18 mouse cellular contexts compared by ENCODE assay signal in the genomic region with DNA sequence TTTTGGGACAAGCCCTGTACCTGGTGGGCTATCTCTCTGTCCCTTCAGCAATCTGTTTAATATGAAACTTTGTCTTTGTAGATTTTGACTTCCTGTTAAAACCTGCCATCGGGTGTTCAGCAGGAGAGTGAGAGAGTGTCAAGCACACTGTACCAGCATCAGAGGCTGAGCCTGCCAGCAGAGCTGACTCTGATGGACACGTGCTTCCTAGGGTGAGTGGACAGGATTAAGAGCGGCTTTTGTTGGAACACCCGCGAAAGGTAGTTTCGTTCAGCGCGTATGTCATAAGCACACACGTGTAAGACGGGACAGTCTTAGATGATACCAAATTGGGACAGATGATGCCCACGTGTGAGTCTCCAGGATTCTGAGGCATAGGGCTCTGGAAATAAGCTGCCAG. TPM values are rescaled to one million over a fixed set of nuclear protein-coding genes. Genes with fewer than 3 reads are reported as not detected.
DNase-seq lines count a peak whose midpoint lies in the region; ATAC-seq lines count a peak whose summit lies in the region.
"Had no signal": no experiment of that assay in that cellular context is flagged by ENCODE, and none has a peak within 500 bp of the region (broad histone marks: within the 10 kb centered on the region; RNA-seq: fewer than 3 reads in every experiment).

No protein-coding gene starts in this region.

- ATAC-seq in kidney, embryonic 16.5 days (ENCODE audit: low FRiP score, low TSS enrichment): 0 out of 2 replicates have a peak, but pooled peaks have one; percentile 10
- ATAC-seq: forebrain, embryonic 16.5 days had no signal

- H3K4me1 ChIP-seq in kidney, embryonic 16.5 days (ENCODE audit: insufficient read depth, low read length): peaks cover 25% of the 10 kb centered on the region
- peaks cover 26% of the 10 kb centered on the region for H3K4me1 ChIP-seq in limb, embryonic 10.5 days
- H3K4me1 ChIP-seq: embryonic facial prominence, embryonic 12.5 days; hindbrain, embryonic 10.5 days had no signal

- H3K9me3 ChIP-seq in kidney, embryonic 16.5 days (ENCODE audit: low read length): no peaks in the 10 kb centered on the region
- H3K9me3 ChIP-seq in limb, embryonic 10.5 days (replicated peaks): no peaks in the 10 kb centered on the region
- H3K9me3 ChIP-seq: embryonic facial prominence, embryonic 12.5 days; heart, embryonic 15.5 days; hindbrain, embryonic 10.5 days had no signal

- 85% methylated on average over 11 of the region's 11 CpGs for WGBS in kidney, embryonic 16.5 days
- 91% methylated on average over 11 of the region's 11 CpGs for WGBS in limb, embryonic 10.5 days

- peaks cover 38% of the 10 kb centered on the region for H3K36me3 ChIP-seq in kidney, embryonic 16.5 days (ENCODE audit: insufficient read depth, low read length)
- peaks cover 6% of the 10 kb centered on the region; the same call in 1 of the 2 replicates for H3K36me3 ChIP-seq in limb, embryonic 10.5 days
- H3K36me3 ChIP-seq: embryonic facial prominence, embryonic 12.5 days; heart, embryonic 15.5 days had no signal

- H3K27me3 ChIP-seq in kidney, embryonic 16.5 days (ENCODE audit: insufficient read depth, low read length): no peaks in the 10 kb centered on the region
- 0 out of 2 replicates have a peak, but pooled peaks cover 5% of the 10 kb centered on the region for H3K27me3 ChIP-seq in limb, embryonic 10.5 days (ENCODE audit: low read depth, poor library complexity, severe bottlenecking)
- H3K27me3 ChIP-seq: embryonic facial prominence, embryonic 12.5 days; heart, embryonic 15.5 days had no signal

- no peak overlapping the region for H3K4me2 ChIP-seq in kidney, embryonic 16.5 days (replicated peaks; ENCODE audit: low read depth, low read length)
- H3K4me2 ChIP-seq: embryonic facial prominence, embryonic 12.5 days; heart, embryonic 11.5 days; heart, embryonic 15.5 days had no signal

- H3K27ac ChIP-seq in kidney, embryonic 16.5 days (ENCODE audit: low read length): no peak overlapping the region
- H3K27ac ChIP-seq in limb, embryonic 10.5 days: no peak overlapping the region
- H3K27ac ChIP-seq: embryonic facial prominence, embryonic 12.5 days; heart, adult 2 months; heart, embryonic 15.5 days; hindbrain, embryonic 10.5 days had no signal

- no peak overlapping the region for H3K4me3 ChIP-seq in kidney, embryonic 16.5 days (ENCODE audit: low read length)
- no peak overlapping the region for H3K4me3 ChIP-seq in limb, embryonic 10.5 days
- H3K4me3 ChIP-seq: embryonic facial prominence, embryonic 12.5 days; heart, adult 2 months; heart, embryonic 15.5 days; hindbrain, embryonic 10.5 days had no signal

- H3K9ac ChIP-seq in kidney, embryonic 16.5 days (replicated peaks; ENCODE audit: low read length): no peak overlapping the region
- H3K9ac ChIP-seq: embryonic facial prominence, embryonic 12.5 days; heart, embryonic 15.5 days had no signal

- DNase-seq in kidney, adult 18-20 months: peak; percentile 43
- DNase-seq in kidney, postnatal 4 days: no peak
- DNase-seq in kidney, adult 8-10 months: peak; percentile 30 to 37
- peak; percentile 1 for DNase-seq in retina, postnatal 1 day
- no peak for DNase-seq in limb, embryonic 10.5 days (ENCODE audit: low spot score)
- DNase-seq in lung, postnatal 4 days: no peak
- DNase-seq: adrenal gland, postnatal 10 days; cerebellum, adult 11-12 months; cerebellum, adult 9-10 months; cerebellum, postnatal 25 days; gastrocnemius, postnatal 14 days; heart, adult 2 months had no signal

RNA-seq across cellular contexts. Expression of a gene that starts 40.0 kb away (rescaled TPM):
- polyA plus RNA-seq in kidney, embryonic 16.5 days (2015; fragmentation: Nextera tagmentation; extraction: Ambion mirVana): 165 and 186 TPM in 2 replicates
- polyA plus RNA-seq in limb, embryonic 10.5 days (2016; fragmentation: Nextera tagmentation; extraction: Ambion mirVana): 48.0 and 56.8 TPM in 2 replicates

Comparison
In these comparisons a context has a peak if more than half of its experiments do, and no peak if none do; other contexts are left out.
1. DNase-seq: peak in kidney, adult 18-20 months (single experiment), kidney, adult 8-10 months (2 of 2) and retina, postnatal 1 day (single experiment); none in kidney, postnatal 4 days (0 of 2), limb, embryonic 10.5 days (single experiment) and lung, postnatal 4 days (0 of 2).